Mouse (Mus musculus) cortical plate, adult 2 months (tissue): ENCODE results near the gene Ccdc126.

Experiments
- CTCF ChIP-seq: fragments of 200-500 bp; IDR thresholded peaks from 2 replicates; pipeline ENCODE4 v1.5.1; 2011; ENCODE audit warnings: mild to moderate bottlenecking, control low read depth, low read length; ENCODE audit not compliant: insufficient read depth; ENCODE audit errors: extremely low read depth
- POLR2A ChIP-seq: fragments of 200-500 bp; IDR thresholded peaks from 2 replicates; pipeline ENCODE4 v1.6.1; 2011; ENCODE audit warnings: mild to moderate bottlenecking, low read length, control low read depth; ENCODE audit not compliant: insufficient read depth; ENCODE audit errors: extremely low read depth

- TF ChIP-seq CTCF = no peak
- TF ChIP-seq POLR2A = no peak
These were observed 49.1 kb downstream of the Ccdc126 start for GRCm38 (mm10) chr6:49368212-49368611.
